In the genomic region with DNA sequence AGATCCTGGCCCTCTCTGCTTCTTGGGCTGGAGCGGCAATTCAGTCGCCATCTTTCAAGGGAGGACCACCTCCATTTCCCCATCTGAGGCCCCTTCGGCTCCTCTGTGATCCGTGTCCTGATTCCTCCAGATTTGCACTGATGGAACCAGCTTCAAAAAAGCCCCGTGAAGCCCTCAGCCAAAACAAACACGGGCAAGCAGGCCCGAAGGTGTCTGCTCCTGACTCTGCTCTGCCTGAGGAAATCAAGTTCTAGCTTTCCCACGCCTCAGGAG, we compare ENCODE assay signal across 14 mouse cellular contexts. TPM values are rescaled to one million over a fixed set of nuclear protein-coding genes. Genes with fewer than 3 reads are reported as not detected.
A peak's percentile ranks its signal among the peaks of the same experiment; 100 is the strongest.
DNase-seq lines count a peak whose midpoint lies in the region; ATAC-seq and TF ChIP-seq lines count a peak whose summit lies in the region.
"Had no signal": no experiment of that assay in that cellular context is flagged by ENCODE, and none has a peak within 500 bp of the region (broad histone marks: within the 10 kb centered on the region; RNA-seq: fewer than 3 reads in every experiment).

No protein-coding gene starts in this region.

- DNase-seq in forebrain, embryonic 10.5 days (ENCODE audit: extremely low spot score, low spot score) = no peak
- DNase-seq in midbrain, embryonic 11.5 days (ENCODE audit: low spot score, missing footprints) = peak; percentile 89
- DNase-seq in stomach, postnatal 0 days (ENCODE audit: low spot score) = no peak
- no peak for DNase-seq in adrenal gland, postnatal 36 days
- no peak for DNase-seq in adrenal gland, adult 8-10 months
- DNase-seq: lung, postnatal 36 days; thymus, postnatal 14 days had no signal

- H3K4me1 ChIP-seq in forebrain, embryonic 10.5 days = peaks cover 56% of the 10 kb centered on the region
- H3K4me1 ChIP-seq in forebrain, embryonic 16.5 days (replicated peaks; ENCODE audit: control insufficient read depth, insufficient read depth, low read length) = peaks cover 26% of the 10 kb centered on the region
- peaks cover 13% of the 10 kb centered on the region for H3K4me1 ChIP-seq in midbrain, embryonic 11.5 days (ENCODE audit: control insufficient read depth, insufficient read depth, low read length)
- peaks cover 11% of the 10 kb centered on the region; the same call in 1 of the 2 replicates for H3K4me1 ChIP-seq in midbrain, embryonic 16.5 days (ENCODE audit: control insufficient read depth, insufficient read depth, low read length)
- peaks cover 67% of the 10 kb centered on the region for H3K4me1 ChIP-seq in limb, embryonic 12.5 days (replicated peaks)
- H3K4me1 ChIP-seq in stomach, postnatal 0 days (replicated peaks; ENCODE audit: control insufficient read depth, insufficient read depth) = peaks cover 8% of the 10 kb centered on the region

- peak overlapping the region; percentile 64 for H3K27ac ChIP-seq in forebrain, embryonic 10.5 days
- no peak overlapping the region for H3K27ac ChIP-seq in forebrain, embryonic 16.5 days (ENCODE audit: low read length)
- H3K27ac ChIP-seq in midbrain, embryonic 11.5 days (ENCODE audit: low read depth, low read length) = no peak overlapping the region
- no peak overlapping the region for H3K27ac ChIP-seq in midbrain, embryonic 16.5 days (ENCODE audit: low read length)
- H3K27ac ChIP-seq in limb, embryonic 12.5 days = peak overlapping the region; percentile 99
- H3K27ac ChIP-seq in stomach, postnatal 0 days (replicated peaks) = no peak overlapping the region; the same call in 1 of the 2 replicates

- H3K9me3 ChIP-seq in forebrain, embryonic 10.5 days = no peaks in the 10 kb centered on the region
- H3K9me3 ChIP-seq in forebrain, embryonic 16.5 days (ENCODE audit: control insufficient read depth, low read length) = no peaks in the 10 kb centered on the region
- H3K9me3 ChIP-seq in midbrain, embryonic 11.5 days (ENCODE audit: control insufficient read depth, low read length) = no peaks in the 10 kb centered on the region
- no peaks in the 10 kb centered on the region for H3K9me3 ChIP-seq in midbrain, embryonic 16.5 days (replicated peaks; ENCODE audit: control insufficient read depth, low read length, poor library complexity, severe bottlenecking)
- no peaks in the 10 kb centered on the region for H3K9me3 ChIP-seq in limb, embryonic 12.5 days
- no peaks in the 10 kb centered on the region for H3K9me3 ChIP-seq in stomach, postnatal 0 days (ENCODE audit: control insufficient read depth, low read length)

- no peak overlapping the region for H3K4me3 ChIP-seq in forebrain, embryonic 10.5 days
- no peak overlapping the region for H3K4me3 ChIP-seq in forebrain, embryonic 16.5 days (replicated peaks; ENCODE audit: low read length)
- H3K4me3 ChIP-seq in midbrain, embryonic 11.5 days (ENCODE audit: low read depth, low read length) = no peak overlapping the region
- no peak overlapping the region for H3K4me3 ChIP-seq in midbrain, embryonic 16.5 days (ENCODE audit: low read depth, low read length)
- H3K4me3 ChIP-seq in limb, embryonic 12.5 days (replicated peaks) = no peak overlapping the region
- H3K4me3 ChIP-seq in stomach, postnatal 0 days (ENCODE audit: low read depth, low read length) = no peak overlapping the region

- no peak for TF ChIP-seq EP300 in stomach, postnatal 0 days (optimal IDR thresholded peaks at IDR 0.05)

- H3K4me2 ChIP-seq in forebrain, embryonic 16.5 days (ENCODE audit: low read length) = no peak overlapping the region
- no peak overlapping the region for H3K4me2 ChIP-seq in midbrain, embryonic 11.5 days
- H3K4me2 ChIP-seq in midbrain, embryonic 16.5 days (ENCODE audit: low read length) = no peak overlapping the region
- H3K4me2 ChIP-seq in limb, embryonic 12.5 days = peak overlapping the region; percentile 59
- no peak overlapping the region for H3K4me2 ChIP-seq in stomach, postnatal 0 days (replicated peaks; ENCODE audit: low read depth)

- WGBS in forebrain, embryonic 10.5 days = 76% methylated on average over 8 of the region's 8 CpGs
- 70% methylated on average over 8 of the region's 8 CpGs for WGBS in forebrain, embryonic 16.5 days
- 71% methylated on average over 8 of the region's 8 CpGs for WGBS in midbrain, embryonic 11.5 days
- 54% methylated on average over 8 of the region's 8 CpGs for WGBS in midbrain, embryonic 16.5 days
- WGBS in limb, embryonic 12.5 days = 24% methylated on average over 8 of the region's 8 CpGs
- WGBS in stomach, postnatal 0 days = 35% methylated on average over 8 of the region's 8 CpGs

- no peaks in the 10 kb centered on the region for H3K36me3 ChIP-seq in forebrain, embryonic 10.5 days (replicated peaks)
- H3K36me3 ChIP-seq in forebrain, embryonic 16.5 days (ENCODE audit: control insufficient read depth, insufficient read depth) = no peaks in the 10 kb centered on the region
- no peaks in the 10 kb centered on the region for H3K36me3 ChIP-seq in midbrain, embryonic 11.5 days (ENCODE audit: control insufficient read depth, insufficient read depth, low read length)
- H3K36me3 ChIP-seq in midbrain, embryonic 16.5 days (ENCODE audit: control insufficient read depth, insufficient read depth, low read length) = no peaks in the 10 kb centered on the region
- no peaks in the 10 kb centered on the region for H3K36me3 ChIP-seq in limb, embryonic 12.5 days
- no peaks in the 10 kb centered on the region for H3K36me3 ChIP-seq in stomach, postnatal 0 days (ENCODE audit: control insufficient read depth, insufficient read depth, low read length)

- H3K9ac ChIP-seq in forebrain, embryonic 16.5 days (replicated peaks; ENCODE audit: low read depth, low read length) = no peak overlapping the region
- no peak overlapping the region for H3K9ac ChIP-seq in midbrain, embryonic 11.5 days (ENCODE audit: low read length)
- H3K9ac ChIP-seq in midbrain, embryonic 16.5 days (ENCODE audit: low read depth, low read length) = no peak overlapping the region
- H3K9ac ChIP-seq in limb, embryonic 12.5 days (replicated peaks) = 0 out of 2 replicates have a peak overlapping the region, but pooled peaks have one; percentile 31
- H3K9ac ChIP-seq in stomach, postnatal 0 days (ENCODE audit: low read length) = peak overlapping the region; percentile 41; the same call in 1 of the 2 replicates

- no peak for ATAC-seq in forebrain, embryonic 16.5 days
- ATAC-seq in midbrain, embryonic 11.5 days (ENCODE audit: low FRiP score) = no peak
- ATAC-seq in midbrain, embryonic 16.5 days = no peak
- ATAC-seq in limb, embryonic 12.5 days (ENCODE audit: insufficient number of reproducible peaks, insufficient read depth, low FRiP score, low TSS enrichment, low read depth) = 0 out of 2 replicates have a peak, but pooled peaks have one; percentile 0
- ATAC-seq in stomach, postnatal 0 days (ENCODE audit: low FRiP score, low TSS enrichment) = no peak

- peaks cover 51% of the 10 kb centered on the region for H3K27me3 ChIP-seq in forebrain, embryonic 10.5 days (ENCODE audit: poor library complexity, severe bottlenecking)
- no peaks in the 10 kb centered on the region for H3K27me3 ChIP-seq in forebrain, embryonic 16.5 days (replicated peaks; ENCODE audit: control insufficient read depth, insufficient read depth, low read length)
- no peaks in the 10 kb centered on the region; the same call in 1 of the 2 replicates for H3K27me3 ChIP-seq in midbrain, embryonic 11.5 days (ENCODE audit: control insufficient read depth, insufficient read depth, low read length)
- H3K27me3 ChIP-seq in midbrain, embryonic 16.5 days (ENCODE audit: control insufficient read depth, insufficient read depth, low read depth, low read length) = no peaks in the 10 kb centered on the region
- H3K27me3 ChIP-seq in limb, embryonic 12.5 days = no peaks in the 10 kb centered on the region
- H3K27me3 ChIP-seq in stomach, postnatal 0 days (ENCODE audit: control insufficient read depth, insufficient read depth, low read length) = no peaks in the 10 kb centered on the region

- TF ChIP-seq CTCF in stomach, postnatal 0 days (IDR thresholded peaks at IDR 0.05; ENCODE audit: low read depth) = no peak

RNA-seq across cellular contexts. Expression of gene Wfikkn2, which starts 0.9 kb away (rescaled TPM):
- 0.46 and 1.2 TPM in 2 replicates for polyA plus RNA-seq in forebrain, embryonic 10.5 days (2016; fragmentation: Nextera tagmentation; extraction: Ambion mirVana)
- 3.5 and 5.3 TPM in 2 replicates for polyA plus RNA-seq in forebrain, embryonic 16.5 days (2015; fragmentation: Nextera tagmentation; extraction: Ambion mirVana)
- polyA plus RNA-seq in midbrain, embryonic 11.5 days (2014; fragmentation: Nextera tagmentation; extraction: Ambion mirVana) = 1.7 and 1.8 TPM in 2 replicates
- 4.1 and 5.0 TPM in 2 replicates for polyA plus RNA-seq in midbrain, embryonic 16.5 days (2015; fragmentation: Nextera tagmentation; extraction: Ambion mirVana)
- 20.6 and 22.6 TPM in 2 replicates for polyA plus RNA-seq in limb, embryonic 12.5 days (2016; fragmentation: Nextera tagmentation; extraction: Ambion mirVana)
- polyA plus RNA-seq in stomach, postnatal 0 days (2015; fragmentation: Nextera tagmentation; extraction: Ambion mirVana) = 1.4 and 1.9 TPM in 2 replicates
- total RNA-seq in adrenal gland, postnatal 36 days (2021) = 1 to 10 TPM in 1 of 2 experiments, under 1 TPM in 1; 0.46 to 1.3 TPM
- total RNA-seq in adrenal gland, adult 8-10 months (2022) = 1 to 10 TPM in 2 of 4 experiments, under 1 TPM in 2; 0.26 to 2.2 (median 0.97) TPM

RNA-seq across cellular contexts. Expression of gene Gm21885, which starts 34.9 kb away (rescaled TPM):
- polyA plus RNA-seq in forebrain, embryonic 10.5 days (2016; fragmentation: Nextera tagmentation; extraction: Ambion mirVana) = 0.34 TPM in 1 of 2 replicates, not detected in the other
- 0.38 and 0.66 TPM in 2 replicates for polyA plus RNA-seq in forebrain, embryonic 16.5 days (2015; fragmentation: Nextera tagmentation; extraction: Ambion mirVana)
- 0.34 and 0.43 TPM in 2 replicates for polyA plus RNA-seq in midbrain, embryonic 11.5 days (2014; fragmentation: Nextera tagmentation; extraction: Ambion mirVana)
- polyA plus RNA-seq in midbrain, embryonic 16.5 days (2015; fragmentation: Nextera tagmentation; extraction: Ambion mirVana) = 0.95 TPM in 1 of 2 replicates, not detected in the other
- polyA plus RNA-seq in limb, embryonic 12.5 days (2016; fragmentation: Nextera tagmentation; extraction: Ambion mirVana) = not detected in 2 replicates
- polyA plus RNA-seq in stomach, postnatal 0 days (2015; fragmentation: Nextera tagmentation; extraction: Ambion mirVana) = not detected in 2 replicates
- total RNA-seq in adrenal gland, postnatal 36 days (2021) = not detected
- not detected for total RNA-seq in adrenal gland, adult 8-10 months (2022)
- total RNA-seq: left cerebral cortex, postnatal 36 days had no signal
- polyA plus RNA-seq: brain, embryonic 14.5 days; heart, embryonic 16.5 days; neural tube, embryonic 14.5 days had no signal

RNA-seq across cellular contexts. Expression of gene Tob1, which starts 35.5 kb away (rescaled TPM):
- polyA plus RNA-seq in forebrain, embryonic 10.5 days (2016; fragmentation: Nextera tagmentation; extraction: Ambion mirVana) = 18.8 and 20.1 TPM in 2 replicates
- 35.1 and 46.0 TPM in 2 replicates for polyA plus RNA-seq in forebrain, embryonic 16.5 days (2015; fragmentation: Nextera tagmentation; extraction: Ambion mirVana)
- polyA plus RNA-seq in midbrain, embryonic 11.5 days (2014; fragmentation: Nextera tagmentation; extraction: Ambion mirVana) = 33.1 and 33.5 TPM in 2 replicates
- 28.1 and 28.6 TPM in 2 replicates for polyA plus RNA-seq in midbrain, embryonic 16.5 days (2015; fragmentation: Nextera tagmentation; extraction: Ambion mirVana)
- 36.8 and 37.1 TPM in 2 replicates for polyA plus RNA-seq in limb, embryonic 12.5 days (2016; fragmentation: Nextera tagmentation; extraction: Ambion mirVana)
- polyA plus RNA-seq in stomach, postnatal 0 days (2015; fragmentation: Nextera tagmentation; extraction: Ambion mirVana) = 71.1 and 74.1 TPM in 2 replicates
- total RNA-seq in adrenal gland, postnatal 36 days (2021) = 100 to 1,000 TPM; 290 to 355 TPM
- total RNA-seq in adrenal gland, adult 8-10 months (2022) = 100 to 1,000 TPM; 162 to 301 (median 191) TPM

Comparison
In these comparisons a context has a peak if more than half of its experiments do, and no peak if none do; other contexts are left out.
1. H3K27ac ChIP-seq: peak in forebrain, embryonic 10.5 days (single experiment) and limb, embryonic 12.5 days (single experiment); none in forebrain, embryonic 16.5 days (single experiment), midbrain, embryonic 11.5 days (single experiment), midbrain, embryonic 16.5 days (single experiment) and stomach, postnatal 0 days (single experiment).
2. H3K9ac ChIP-seq: peak in limb, embryonic 12.5 days (single experiment) and stomach, postnatal 0 days (single experiment); none in forebrain, embryonic 16.5 days (single experiment), midbrain, embryonic 11.5 days (single experiment) and midbrain, embryonic 16.5 days (single experiment).